Mouse (Mus musculus) Muller cell, postnatal 12 days (primary cell): ENCODE results near the gene Agps.
A peak's percentile ranks its signal among the peaks of the same experiment; 100 is the strongest.
"Not testable (repeated sequence)": the region's sequence is repeated elsewhere in the genome, so short reads cannot be mapped to it uniquely, and the experiment has no call there.

Source experiments
- DNase-seq: peaks from one replicate; pipeline ENCODE4 v3.0.0-alpha.2; 2015; ENCODE audit errors: inconsistent ontology term

Gene Agps

DNA sequence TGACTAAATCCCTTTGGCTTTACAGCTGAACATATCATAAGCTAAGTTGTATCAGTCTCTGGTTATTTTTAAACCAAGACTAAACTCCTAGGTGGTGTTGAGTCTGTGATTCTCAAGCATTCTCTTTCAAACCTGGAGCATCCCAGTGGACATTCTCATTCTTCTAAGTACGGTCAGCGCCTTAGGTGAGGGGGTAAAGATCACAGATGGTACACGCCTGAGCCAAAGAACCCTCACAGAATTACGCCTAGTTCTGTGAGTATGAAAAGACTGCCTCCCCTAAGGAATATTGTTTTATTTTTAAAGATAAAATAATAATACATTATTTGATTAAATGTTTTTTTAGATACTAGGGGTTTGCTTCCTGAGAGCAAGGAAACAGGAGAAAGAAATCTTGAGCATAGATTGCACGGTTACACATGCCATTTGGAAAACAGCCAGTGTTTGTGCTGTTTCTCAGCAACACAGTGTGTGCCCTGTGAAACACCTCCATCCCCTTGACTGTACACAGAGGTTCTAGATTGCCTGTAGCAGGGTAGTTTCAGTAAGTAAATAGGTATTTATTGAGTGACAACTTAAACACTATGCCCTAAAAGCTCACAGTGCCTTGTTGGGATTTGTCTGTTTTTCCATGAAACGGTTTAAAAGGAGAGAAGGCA is 97.9 kb downstream of the Agps start:
- DNase-seq: no peak

DNA sequence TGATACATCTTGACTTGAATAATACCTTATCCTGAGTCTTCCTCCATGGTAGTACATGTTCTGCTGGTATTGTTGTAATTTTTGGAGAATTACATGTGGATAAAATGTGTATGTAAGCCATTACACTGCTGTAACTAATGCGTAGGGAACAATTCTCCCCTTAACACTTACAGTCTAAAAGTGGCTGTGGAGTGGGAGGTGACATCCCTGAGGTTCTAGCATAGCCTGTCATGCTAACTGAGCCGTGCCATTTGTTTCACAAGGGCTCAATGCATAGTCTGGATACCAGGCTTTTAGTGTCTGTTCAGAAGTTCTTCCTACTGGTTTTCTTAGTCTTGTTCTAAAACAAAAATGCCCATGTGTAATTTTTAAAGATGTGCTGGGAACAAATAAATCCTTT is 99.0 kb downstream of the Agps start:
- no peak for DNase-seq

DNA sequence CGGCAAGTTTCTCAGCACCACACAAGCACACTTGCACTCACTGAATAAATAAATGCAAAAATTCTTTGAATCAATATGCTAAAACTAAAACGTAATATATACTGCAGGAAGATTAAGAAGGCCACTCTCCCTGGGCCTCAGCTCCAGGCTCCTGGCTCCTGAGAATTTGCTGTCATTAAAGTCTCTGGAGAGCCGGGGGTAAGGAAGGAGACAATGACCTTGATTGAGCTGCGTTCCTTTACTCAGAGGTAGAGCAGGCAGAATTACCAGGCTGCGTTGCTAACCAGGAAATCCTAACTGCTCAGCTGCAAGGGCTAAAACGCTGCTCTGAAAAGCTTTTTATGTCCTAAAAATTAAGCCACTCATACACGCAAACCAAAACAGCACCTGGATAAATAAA is 101.6 kb downstream of the Agps start:
- no peak for DNase-seq

- not testable (repeated sequence) for DNase-seq
Observed at GRCm38 (mm10) chr2:75936685-75937084, 104.7 kb downstream of the Agps start.

DNA sequence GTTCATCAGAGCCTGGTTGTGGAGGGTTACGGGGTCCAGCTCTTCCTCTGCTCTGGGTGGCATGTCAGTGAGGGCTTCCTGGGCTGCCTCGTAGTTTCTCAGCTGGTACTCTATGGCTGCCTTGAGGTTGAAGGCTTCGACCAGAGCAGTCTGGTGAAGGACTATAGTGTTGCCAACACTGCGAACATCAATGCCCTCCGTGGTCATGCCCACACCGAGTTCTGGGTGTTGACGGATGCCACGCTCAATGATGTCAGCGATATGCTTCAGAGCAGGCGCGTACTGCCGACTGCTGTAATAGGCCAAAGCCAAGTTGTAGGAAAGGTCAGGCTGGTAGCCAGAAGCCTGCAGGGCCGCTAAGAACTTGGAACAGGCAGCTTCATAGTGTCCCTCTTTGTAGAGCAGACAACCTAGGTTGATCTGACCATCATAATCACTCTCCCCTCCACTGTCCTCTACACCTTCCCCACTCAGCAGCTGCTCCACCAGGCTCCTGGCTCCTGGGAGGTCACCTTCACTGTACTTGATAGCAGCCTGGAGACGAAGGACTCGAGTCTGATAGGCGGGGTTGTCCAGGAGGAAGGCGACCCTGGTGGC is 105.6 kb downstream of the Agps start:
- not testable (repeated sequence) for DNase-seq

- DNase-seq: peak; percentile 82
Observed at GRCm38 (mm10) chr2:75938117-75939063, 106.4 kb downstream of the Agps start, which contains the start of gene Ttc30b. TSS of gene Ttc30b (minus strand) at chr2:75938585.

DNA sequence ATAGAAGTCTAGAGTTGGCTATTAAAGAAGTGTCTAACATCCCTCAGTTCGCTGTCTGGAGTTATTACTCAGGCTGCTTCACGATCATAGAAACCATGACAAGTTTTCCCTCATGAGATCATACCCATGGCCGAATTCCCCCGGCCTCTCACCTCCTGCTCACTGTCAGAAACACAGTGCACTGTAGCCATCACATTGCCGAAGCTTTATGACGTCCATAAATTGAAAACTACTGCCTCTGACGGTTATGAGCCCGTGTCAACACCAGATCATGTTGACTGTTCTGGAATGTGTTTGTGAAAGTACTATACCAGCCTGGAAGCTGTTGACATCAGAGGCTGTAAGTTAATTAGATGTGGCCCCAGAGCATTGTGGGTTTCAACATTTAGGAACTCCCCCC is 118.7 kb downstream of the Agps start:
- DNase-seq: no peak

- no peak for DNase-seq
Observed at GRCm38 (mm10) chr2:75953320-75953719, 121.3 kb downstream of the Agps start.

- no peak for DNase-seq
Observed at GRCm38 (mm10) chr2:75955709-75956108, 123.7 kb downstream of the Agps start.

GRCm38 (mm10) chr2:75959183-75959849 is 127.3 kb downstream of the Agps start:
- no peak for DNase-seq

- no peak for DNase-seq
Observed at GRCm38 (mm10) chr2:75959850-75960365, 127.9 kb downstream of the Agps start.

GRCm38 (mm10) chr2:75960366-75961330 is 128.7 kb downstream of the Agps start:
- peak; percentile 25 for DNase-seq

GRCm38 (mm10) chr2:75963211-75963840 is 131.3 kb downstream of the Agps start:
- DNase-seq: no peak

- DNase-seq: no peak
Observed at GRCm38 (mm10) chr2:75964051-75964450, 132.1 kb downstream of the Agps start.

- peak; percentile 68 for DNase-seq
Observed at GRCm38 (mm10) chr2:75964512-75964911, 132.5 kb downstream of the Agps start.

GRCm38 (mm10) chr2:75964972-75965371 is 133.0 kb downstream of the Agps start:
- peak; percentile 81 for DNase-seq

GRCm38 (mm10) chr2:75974131-75974530 is 142.2 kb downstream of the Agps start:
- no peak for DNase-seq

DNA sequence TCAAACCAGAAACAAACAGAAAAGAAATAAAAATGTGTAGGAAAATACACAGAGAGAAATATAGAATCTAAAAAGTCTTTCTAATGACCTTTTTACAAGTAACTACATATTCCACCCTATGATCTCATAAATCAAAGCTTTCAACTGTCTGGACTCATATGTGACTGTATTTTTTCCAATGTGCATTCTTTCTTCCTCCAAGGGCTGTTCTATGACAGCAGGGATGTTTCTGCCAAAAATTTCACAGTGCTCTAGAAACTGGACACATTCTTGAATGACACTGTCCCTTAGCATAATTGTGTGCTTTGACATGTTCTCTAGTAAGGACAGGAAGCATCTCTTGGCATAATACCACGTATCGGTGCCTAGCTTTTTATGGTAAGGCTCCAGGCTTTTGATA is 144.1 kb downstream of the Agps start:
- not testable (repeated sequence) for DNase-seq

DNA sequence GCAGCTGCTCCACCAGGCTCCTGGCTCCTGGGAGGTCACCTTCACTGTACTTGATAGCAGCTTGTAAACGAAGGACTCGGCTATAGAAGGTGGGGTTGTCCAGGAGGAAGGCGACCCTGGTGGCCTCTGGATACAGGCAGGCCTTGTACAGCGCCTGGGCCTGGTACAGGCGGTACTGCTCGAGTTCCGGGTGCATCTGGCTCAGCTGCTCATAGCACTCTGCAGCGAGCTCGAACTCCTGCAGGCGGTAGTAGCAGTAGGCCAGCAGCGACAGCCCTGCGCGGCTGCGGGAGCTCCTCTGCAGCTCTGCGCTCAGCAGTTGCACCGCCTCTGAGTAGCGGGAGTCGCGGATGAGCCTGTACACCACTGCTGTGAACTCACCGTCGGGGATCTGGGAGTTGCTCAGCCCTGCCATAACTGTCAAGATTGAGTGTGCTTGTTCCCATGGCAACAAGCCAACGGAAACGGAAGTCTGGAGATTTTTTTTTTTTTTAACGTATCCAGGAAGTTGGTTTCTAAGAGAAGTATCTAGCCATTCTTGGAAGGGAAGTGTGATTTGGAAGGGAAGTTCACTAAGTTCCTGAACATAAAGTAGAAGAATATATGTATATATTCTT is 145.9 kb downstream of the Agps start, which contains the start of gene Ttc30a2:
Ttc30a2 (minus strand) TSS at position 419 of the 617 bp plus-strand sequence.
- not testable (repeated sequence) for DNase-seq
